Mouse (Mus musculus): ENCODE results near the gene Baiap2l1.
"Not testable (repeated sequence)": the region's sequence is repeated elsewhere in the genome, so short reads cannot be mapped to it uniquely, and the experiment has no call there.

Gene Baiap2l1

DNA sequence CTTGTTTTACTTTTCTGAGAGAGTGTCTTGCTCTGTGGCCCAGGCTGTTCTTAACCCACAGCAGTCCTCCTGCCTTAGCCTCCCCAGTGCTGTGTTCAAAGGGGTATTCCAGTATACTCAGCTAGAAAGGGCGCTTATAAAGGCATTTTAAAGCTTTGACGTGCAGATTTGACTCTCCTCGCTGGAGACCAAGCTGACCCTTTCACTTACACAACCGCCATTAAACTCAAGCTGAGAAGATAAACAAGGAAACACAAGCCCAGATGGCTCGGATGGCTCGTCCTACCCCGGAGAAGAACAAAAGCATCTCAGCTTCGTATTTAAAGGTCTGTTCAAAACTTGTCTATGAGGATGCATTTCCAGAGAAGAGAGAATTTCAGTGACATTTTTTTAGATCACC is 6.7 kb downstream of the Baiap2l1 start:
- no peak for DNase-seq (ENCODE audit: low spot score in 2 of 2)

DNA sequence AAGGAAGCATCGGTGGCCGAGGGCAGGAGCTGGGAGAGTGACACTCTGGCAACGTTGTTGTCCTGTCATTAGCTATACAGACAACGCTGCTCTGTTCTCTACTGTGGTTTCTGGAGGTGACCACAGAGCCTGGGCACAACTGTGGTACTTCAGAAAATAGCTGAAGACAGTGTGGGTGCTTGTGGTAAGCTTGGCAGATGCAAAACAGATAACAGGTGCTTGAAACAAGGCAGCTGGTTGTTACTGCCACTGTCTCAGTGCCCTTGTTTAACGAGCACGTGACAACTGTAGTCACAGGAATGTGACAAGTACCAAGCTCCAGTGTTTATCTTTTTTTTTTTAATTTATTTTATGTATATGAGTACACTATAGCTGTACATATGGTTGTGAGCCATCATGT is 13.3 kb downstream of the Baiap2l1 start:
- DNase-seq (ENCODE audit: low spot score in 2 of 2): no peak

DNA sequence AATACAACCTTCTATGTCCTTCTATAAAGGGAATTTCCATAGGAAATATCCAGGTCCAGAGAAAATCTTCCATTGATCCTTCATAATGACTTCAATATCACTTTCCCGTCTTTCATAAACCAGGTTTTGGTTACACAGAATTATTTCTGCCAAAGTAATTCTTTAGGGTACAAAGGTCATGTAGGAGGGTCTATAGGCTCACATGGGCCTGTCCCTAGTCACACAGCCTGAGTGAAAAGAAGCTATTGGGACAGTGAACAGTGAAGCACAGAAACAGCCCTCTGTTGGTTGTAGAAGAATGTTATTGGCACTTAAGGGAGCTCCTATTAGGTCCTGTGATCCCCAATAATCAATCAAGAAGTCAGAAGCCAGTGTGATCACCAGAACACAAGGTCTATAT is 16.8 kb downstream of the Baiap2l1 start:
- DNase-seq (ENCODE audit: low spot score in 2 of 2): no peak

DNA sequence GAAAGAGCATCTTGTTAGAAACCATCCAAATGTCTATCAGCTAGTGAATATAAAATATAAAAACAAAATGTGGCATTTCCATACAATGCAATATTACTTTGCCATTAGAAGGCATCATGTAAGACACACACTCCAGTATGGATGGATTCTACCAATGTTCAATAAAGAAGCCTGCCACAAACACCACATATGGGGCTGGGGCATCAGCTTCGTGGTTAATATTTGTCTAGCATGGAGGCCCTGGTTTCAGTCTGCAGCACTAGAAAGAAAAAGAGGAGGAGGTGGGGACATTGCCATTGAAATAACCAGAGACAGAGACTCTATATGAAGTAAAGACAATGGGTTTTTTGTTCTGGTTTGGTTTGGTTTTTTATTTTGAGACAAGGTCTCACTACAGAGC is 19.1 kb downstream of the Baiap2l1 start:
- DNase-seq (ENCODE audit: low spot score in 2 of 2): no peak

DNA sequence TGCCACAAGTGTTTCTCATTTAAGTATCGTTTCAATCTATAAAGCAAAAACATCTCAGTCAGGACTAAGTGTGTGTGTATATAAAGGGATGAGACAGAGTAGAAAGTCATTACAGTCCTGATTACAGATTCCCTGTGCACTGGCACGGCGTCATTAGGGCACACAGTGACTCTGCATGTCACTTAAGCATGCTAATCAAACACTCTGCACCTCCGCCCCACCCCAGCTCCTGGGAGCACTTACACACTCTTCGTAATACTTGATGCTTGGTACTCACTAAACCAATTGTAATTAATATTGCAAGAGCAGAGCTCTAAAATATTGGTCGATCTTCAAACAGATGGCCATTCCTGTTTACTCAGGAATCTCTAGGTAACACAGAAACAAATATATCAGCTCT is 22.6 kb downstream of the Baiap2l1 start:
- not testable (repeated sequence) for DNase-seq (ENCODE audit: low spot score in 2 of 2)

DNA sequence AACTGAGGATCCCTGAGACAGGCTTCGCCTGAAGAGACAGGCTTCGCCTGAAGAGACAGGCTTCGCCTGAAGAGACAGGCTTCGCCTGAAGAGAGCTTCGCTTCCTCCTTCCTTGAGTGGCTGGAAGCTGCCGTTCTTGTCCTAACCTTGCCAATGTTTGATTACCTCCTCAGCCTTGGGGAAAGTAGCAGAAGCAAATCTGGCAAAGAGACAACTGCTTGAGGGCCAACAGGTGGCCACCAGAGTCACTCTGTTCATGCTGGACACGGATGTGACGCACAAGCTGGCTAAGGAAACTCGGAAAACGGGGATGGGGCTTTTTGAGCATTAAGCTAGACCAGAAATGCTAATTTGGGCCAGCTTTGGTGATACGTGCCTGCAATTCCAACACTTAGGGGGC is 23.9 kb downstream of the Baiap2l1 start:
- DNase-seq (ENCODE audit: low spot score in 2 of 2): no peak

DNA sequence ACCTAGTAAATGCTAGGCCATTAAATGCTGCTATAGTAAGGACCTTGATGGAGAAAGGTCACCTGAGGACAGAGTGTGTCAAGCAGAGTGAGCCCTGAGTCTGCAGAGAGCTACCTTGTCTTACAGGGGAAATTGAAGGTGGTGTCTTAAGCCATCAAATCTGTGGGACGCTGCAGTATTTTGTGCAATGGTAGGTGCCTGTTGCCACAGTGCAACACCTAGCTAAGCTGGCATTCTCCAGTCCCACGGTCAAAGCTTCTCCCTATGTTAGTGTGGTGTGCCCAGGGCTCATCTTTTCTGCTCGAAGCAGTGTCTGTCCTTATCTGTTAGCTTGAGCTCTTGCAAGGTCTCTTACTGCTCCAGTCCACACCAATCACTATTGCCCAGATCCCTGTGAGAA is 35.2 kb downstream of the Baiap2l1 start:
- no peak for DNase-seq (ENCODE audit: low spot score in 2 of 2)

DNA sequence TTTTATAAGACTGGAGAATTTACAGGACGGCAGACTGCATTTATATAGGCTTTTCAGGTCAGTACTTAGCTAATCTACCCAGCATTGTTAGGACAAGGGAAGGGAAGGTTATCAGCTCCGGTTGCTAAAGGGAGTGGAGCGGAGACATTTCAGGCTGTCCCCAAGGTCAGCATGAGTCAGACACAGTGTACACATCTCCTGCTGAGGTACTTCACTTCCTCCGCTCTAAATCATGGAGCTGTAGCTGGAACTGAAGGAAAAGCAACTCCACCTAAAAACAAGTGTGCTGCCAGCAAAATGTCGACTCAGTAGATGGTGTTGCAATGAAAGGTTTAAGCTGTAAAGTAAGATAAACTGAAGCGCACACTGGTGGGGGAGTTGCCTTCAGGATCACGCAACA is 36.2 kb downstream of the Baiap2l1 start:
- no peak for DNase-seq (ENCODE audit: low spot score in 2 of 2)

DNA sequence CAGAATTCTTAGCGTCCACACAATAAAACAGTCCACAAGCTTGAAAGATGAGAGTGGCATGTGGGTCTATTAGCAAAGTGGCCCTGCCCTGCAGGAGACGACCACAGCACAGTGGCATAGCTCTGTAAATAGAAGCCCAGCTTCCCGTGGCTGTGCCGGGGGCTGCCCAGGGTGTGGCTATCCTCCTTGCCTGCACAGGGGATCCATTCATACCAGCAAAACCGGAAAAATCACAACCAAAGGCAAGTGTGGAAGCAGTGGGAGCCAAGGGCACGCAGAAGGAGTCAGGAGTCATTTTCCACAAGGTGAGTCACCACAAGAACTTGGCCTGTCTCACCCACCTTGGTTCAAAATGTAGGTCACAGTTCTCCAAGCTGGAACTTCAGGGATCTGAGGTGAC is 39.6 kb downstream of the Baiap2l1 start:
- DNase-seq (ENCODE audit: low spot score in 2 of 2): no peak

DNA sequence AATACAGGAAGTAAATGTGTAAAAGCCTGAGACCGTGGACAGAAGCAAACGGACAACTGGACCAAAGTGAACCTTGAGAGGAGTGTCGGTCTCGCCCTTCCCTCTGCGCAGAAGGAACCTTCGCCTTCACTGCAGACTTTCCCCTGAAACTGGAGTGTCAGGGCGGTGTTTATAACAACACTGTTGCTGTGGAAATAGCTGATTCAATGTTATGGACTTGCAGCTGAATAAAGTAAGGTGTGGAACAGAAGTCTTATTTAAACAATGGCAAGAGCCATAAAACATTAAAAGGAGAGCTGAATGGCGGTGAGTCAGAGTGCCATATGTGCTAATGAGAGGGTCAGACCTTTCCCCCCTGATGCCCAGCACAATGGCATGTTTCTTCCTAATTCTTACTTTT is 40.5 kb downstream of the Baiap2l1 start:
- DNase-seq (ENCODE audit: low spot score in 2 of 2): no peak

DNA sequence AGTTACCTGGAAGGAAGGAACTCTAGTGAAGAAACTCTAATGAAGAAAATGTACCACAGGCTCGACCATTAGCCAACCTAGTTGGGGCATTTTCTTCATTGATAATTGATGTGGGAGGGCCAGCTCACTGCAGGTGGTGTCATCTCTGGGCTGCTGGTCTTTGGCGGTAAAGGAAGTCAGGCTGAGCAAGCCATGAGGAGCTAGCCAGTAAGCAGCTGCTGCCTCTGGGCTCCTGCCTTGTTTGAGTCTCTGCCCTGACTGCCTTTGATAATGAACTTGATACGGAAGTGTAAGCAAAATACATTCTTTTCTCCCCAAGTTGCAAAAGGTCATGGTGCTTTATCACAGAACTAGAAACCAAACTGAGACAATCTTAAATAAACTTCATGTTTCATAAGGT is 41.5 kb downstream of the Baiap2l1 start:
- DNase-seq (ENCODE audit: low spot score in 2 of 2): no peak

DNA sequence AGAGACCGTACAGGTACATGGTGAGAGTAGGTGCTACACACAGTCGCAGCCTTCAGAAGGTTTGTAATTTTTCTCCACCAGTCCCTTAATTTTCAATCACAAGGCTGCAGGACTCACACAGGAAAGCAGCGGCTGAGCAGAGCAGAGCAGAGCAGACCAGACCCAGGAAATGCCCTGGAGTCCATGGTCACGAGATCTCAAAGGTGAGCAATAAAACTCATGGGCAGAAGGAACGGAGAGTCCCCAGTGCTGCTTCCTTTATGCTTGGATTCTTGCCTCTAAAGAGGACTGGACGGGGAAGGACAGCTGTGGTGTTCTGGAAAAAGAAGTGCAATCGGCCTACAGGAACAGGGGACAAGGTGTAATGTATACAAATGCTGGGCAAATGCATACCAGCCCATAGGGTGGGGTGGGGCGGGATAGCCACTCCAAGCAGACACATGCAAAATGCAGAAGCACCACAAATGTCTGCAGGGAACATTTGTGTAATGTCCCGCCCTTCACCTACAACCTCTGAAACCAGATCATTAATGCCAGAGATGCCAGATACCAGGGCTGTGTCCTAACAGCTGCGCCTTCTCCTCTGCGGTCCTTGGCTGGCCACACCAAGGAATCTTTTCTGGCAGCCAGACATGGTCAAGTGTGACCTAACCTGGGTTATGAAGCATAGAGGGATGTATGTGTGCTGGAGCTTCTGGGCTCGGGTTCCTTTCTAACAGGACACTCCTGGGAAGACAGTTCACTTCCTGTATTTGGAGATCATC is 43.0 kb downstream of the Baiap2l1 start:
- no peak for DNase-seq (ENCODE audit: low spot score in 2 of 2)

DNA sequence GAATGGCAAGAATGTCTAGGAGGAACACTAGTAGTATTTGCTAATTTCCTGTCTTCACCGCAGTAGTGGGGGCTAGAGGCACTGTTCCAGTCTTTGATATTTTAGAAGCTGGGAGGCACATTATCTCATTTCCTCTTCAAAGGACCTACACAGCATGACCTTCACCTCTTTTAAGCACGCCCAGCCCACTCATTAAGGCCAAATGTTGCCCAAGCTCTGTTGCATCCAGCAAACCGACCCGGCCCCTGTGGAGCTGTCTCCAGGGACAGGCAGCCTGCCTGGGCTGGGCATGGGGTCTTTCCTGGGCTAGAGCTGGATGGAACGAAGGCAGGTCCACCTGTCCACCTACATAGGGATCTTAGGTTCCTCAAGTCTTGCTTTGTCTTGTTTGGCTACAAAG is 44.6 kb downstream of the Baiap2l1 start:
- DNase-seq (ENCODE audit: low spot score in 2 of 2): no peak

DNA sequence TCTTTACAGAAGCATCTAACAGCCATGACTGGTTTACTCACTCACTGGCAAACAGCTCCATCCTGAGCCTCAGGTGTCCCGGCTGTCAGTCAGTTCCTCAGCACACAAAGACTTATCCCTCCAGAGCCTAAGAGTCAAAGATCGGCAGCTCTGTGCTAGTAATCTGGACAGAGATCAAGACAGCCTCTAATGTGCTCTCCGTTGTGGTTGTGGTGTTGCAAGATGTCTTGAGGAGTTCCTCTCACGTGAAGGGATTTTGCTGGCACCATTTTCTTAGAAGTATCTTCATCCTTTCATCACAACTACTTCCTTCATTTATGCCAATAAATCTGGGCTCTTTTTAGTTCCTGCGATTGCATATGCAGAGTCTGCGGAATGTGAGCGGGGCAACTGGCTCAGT is 45.7 kb downstream of the Baiap2l1 start:
- DNase-seq (ENCODE audit: low spot score in 2 of 2): no peak

DNA sequence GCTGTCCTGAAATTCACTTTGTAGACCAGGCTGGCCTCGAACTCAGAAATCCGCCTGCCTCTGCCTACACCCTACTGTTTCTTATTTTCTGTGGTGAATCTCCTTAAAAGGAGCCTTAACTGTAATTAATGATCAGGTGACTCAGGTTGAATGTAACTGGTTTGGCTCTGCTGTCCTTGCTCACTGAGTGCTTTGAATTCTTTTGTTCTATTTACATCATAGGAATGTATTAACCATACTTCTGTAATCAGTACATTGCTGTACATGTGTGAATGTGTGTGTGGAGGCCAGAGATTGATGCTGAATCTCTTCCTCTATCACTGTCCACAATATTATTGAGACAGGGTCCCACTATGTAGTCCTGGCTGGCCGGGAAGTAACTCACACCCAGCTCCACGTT is 49.0 kb downstream of the Baiap2l1 start:
- DNase-seq (ENCODE audit: low spot score in 2 of 2): no peak

DNA sequence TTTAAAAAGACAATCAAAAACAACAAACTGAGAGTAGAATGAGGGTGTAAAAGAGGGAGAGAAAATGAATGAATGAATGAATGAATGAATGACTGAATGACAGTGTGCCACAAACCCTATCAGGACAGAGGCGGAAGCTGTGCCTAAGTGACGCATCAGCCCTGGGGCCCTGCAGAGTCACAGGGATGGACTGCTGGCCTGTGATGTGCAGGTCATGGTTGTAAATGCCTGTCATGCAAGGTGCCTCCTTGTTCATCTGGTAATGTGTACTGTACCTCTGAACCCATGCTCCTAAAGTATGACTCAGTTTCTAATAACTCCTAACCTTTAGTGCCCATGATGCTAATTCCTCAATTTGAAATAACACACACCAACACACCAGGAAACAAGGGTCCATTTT is 54.8 kb downstream of the Baiap2l1 start:
- DNase-seq (ENCODE audit: low spot score in 2 of 2): no peak

DNA sequence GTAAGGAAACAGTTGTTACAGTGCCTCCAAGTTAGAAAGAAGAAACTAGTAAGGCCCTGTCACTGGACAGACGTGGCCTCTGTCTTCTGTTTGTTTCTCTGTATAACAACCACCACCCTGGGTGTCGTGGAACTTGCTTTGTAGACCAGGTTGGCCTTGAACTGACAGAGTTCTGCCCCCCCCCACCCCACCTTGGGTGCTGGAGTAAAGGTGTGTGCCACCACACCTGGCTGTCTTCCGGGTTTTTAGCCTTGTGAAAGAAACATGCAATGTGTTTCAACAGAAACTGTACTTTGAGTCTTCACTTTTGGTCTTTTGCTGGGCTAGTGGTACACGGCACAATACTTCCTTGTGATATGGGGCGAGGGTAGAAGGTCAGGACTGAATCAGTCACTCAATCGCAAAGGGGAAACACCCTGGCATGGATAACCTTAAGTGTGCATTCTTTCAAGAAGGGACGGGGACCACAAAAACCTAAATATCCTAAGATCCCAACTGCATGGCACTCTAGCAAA is 61.8 kb downstream of the Baiap2l1 start:
- no peak for DNase-seq (ENCODE audit: low spot score in 2 of 2)

DNA sequence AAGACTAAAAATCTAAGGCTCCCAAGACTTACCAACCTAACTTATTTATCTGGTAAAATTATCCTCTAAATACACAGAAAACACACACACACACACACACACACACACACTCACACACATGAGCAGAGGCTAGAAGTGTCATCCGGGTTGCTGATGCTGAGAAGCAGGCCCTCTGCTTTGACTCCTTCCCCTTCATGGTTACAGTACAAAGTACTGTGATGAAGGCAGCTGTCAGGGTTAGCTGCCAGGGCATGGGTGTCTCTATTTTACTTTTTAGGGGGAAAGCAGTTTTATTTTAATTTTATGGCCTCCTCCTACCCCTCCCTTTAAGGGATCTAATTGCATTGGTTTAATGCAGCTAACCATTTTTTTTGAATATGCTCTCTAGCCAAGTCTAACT is 62.6 kb downstream of the Baiap2l1 start:
- no peak for DNase-seq (ENCODE audit: low spot score in 2 of 2)

DNA sequence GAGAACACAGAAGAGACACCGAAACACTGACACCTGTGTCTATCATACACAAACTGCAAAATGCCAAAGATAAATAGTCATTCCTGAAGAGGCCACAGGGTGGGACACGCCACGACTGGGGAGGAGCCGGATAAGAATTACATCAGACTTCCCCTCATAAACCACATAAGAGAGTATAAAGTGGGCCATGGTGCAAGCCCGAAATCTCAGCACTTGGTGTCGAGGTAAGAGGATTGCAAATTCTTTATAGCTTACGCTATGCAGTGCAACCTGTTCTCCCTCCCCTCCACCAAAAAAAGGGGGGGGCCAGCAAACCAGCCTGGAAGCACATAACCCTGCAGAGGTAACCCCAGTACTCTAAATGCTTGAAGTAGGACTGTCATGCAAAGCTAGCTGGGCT is 63.0 kb downstream of the Baiap2l1 start:
- DNase-seq (ENCODE audit: low spot score in 2 of 2): no peak

DNA sequence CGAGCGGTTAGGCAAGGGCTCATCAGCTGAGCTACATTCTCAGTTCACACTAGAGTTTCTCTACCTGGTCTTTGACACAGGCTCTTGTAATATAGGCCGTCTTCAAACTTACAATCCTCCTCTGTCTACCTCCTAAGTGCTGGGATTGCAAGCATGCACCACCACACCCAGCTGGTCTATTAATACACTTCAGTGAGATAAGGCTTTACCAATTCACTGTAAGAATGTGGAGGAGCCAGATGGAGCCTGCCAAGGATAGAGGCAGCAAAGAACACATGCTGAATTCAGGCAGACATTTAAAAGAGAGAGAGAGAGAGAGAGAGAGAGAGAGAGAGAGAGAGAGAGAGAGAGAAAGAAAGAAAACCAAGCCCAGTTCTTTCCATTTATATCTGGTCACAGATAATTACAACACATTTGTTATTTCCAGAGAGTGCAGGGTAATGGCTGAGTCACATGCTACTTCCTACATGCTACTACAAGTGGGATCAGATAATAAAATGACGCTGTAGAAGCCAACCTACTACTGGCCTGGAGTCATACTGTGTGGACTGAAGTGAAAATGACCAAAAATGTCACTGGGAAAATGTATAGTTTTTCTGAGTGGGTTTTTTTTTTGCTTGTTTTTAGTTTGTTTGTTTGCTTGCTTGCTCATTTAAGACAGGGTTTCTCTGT is 68.0 kb downstream of the Baiap2l1 start:
- peak; percentile 33 to 51 for DNase-seq (ENCODE audit: low spot score in 2 of 2)

DNA sequence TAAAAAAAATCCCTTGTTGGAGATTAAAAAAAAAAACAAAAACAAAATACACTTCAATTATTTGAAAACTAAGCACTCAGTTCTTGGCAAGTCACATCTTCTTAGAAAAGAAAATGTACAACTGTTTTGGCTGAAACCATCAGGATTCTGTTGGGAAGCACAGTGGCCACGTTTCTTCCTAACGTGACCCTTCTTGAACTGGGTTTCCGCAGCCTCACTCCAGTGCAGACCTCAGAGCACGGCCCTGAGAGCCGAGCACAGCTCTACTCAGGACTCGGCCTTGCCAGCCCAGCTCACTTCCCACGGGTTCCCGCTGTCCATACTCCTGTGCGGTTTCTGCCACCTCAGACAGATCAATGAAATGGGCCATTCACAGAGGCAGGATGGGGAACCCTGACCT is 69.5 kb downstream of the Baiap2l1 start:
- DNase-seq (ENCODE audit: low spot score in 2 of 2): no peak

DNA sequence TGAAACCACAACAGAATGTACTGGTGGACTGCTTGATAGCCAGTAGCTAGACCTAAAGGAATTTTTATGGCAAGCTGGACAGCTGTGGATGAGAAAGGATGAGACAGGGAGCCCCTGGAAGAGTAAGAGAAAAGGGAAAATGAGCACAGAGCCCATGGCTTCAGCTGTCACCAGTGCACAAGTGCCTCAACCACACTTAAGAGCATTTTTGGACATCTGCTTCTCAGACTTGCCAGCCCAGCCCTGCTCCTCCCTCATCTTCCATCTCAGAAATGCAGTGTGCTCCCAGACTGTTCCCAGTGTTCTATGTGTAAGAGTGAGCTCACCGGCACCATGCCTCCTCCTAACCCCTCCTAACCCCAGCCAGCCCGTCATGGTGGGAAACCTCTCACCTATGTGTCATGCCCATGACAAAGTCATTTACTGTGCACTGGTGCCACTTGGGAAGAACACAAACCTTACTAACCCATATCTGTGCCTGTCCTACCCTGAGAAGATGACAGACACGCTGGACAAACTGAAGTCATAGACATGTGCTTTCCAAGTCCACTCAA is 70.6 kb downstream of the Baiap2l1 start:
- DNase-seq (ENCODE audit: low spot score in 2 of 2): no peak

DNA sequence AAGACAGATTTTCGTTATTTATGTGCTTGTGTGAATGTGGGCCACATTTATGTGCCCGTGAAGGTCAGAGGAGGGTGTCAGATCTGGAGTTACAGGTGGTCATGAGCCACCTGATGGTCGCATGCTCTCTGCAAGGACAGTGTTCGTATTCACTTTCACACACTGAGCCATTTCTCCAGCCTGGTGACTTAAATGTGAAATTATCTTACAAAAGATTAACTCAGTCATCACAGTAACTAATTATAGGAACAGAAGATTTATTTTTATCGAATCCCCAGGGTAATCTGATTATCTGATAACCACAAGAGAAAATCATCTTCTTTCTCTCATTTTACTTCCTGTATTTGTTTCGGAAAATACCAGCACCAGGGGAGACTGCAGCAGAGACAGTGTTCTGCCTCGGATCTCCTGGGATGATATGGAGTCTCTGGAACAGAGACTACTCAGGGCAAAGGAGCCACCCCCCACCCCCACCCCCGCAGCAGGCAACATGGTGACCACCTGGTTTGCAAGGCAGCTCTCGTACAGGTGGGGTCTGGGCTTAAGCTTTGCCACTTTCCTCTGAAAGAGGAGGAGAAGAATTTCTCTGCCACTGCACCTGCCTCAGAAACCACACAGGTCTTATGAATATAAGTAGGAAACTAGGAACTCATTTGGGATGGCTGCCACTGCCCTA is 71.2 kb downstream of the Baiap2l1 start:
- no peak for DNase-seq (ENCODE audit: low spot score in 2 of 2)
